8 mouse cellular contexts compared by ENCODE assay signal in the genomic region with DNA sequence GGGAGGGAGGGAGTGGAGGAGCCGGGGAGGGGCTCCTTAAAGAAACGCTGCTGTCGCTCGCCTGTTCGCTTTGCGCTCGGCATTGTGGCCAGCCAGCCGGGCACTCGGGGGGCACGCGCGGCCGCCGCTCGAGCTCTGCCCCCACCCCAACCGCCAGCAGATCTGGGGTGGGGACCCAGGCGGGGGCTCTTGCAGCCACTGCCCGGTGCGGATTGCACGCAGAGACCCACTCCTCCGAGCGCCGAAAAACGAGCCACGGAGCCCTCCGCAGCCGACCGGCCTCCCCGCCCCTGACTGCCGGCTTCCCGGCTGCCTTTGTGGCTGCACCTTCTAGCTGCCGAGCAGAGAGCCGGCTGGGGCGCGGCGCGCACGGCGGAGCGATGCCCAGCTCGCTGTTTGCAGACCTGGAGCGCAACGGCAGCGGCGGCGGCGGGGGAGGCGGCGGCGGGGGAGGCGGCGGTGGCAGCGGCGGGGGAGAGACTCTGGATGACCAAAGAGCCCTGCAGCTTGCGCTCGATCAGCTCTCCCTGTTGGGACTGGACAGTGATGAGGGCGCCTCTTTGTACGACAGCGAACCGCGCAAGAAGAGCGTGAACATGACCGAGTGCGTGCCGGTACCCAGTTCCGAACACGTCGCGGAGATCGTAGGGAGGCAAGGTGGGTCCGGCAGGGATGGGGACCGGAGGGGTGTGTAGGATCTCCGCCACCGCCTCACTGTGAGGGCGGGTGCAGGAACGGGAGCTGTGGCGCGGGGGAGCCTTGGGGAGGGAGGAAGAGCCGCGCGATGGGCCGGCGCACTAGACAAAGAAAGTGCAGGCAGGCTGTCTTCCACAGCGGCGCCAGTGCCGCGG. TPM values are rescaled to one million over a fixed set of nuclear protein-coding genes. Genes with fewer than 3 reads are reported as not detected.
DNase-seq lines count a peak whose midpoint lies in the region; ATAC-seq and TF ChIP-seq lines count a peak whose summit lies in the region.

Gene Mex3b, plus strand, starts transcription at position 63 of the 851 bp plus-strand sequence.

- H3K27me3 ChIP-seq in hindbrain, embryonic 15.5 days, result no peaks in the 10 kb centered on the region

- WGBS in hindbrain, embryonic 15.5 days, result under 1% methylated on average over 82 of the region's 87 CpGs
- WGBS in macrophage (ENCODE audit: missing documents), result under 1% methylated on average over 71 of the region's 87 CpGs

- peaks cover 34% of the 10 kb centered on the region for H3K4me1 ChIP-seq in hindbrain, embryonic 15.5 days (replicated peaks)

- intact Hi-C loops in left cerebral cortex, adult 2 months (cut with DNase I), result loop anchor here (1.0 to 5.0 kb wide), 8 partner anchors 56 to 514 kb away; no protein-coding TSS in a partner anchor

- peak within 1 kb of the TSS; percentile 91 for H3K4me3 ChIP-seq in hindbrain, embryonic 15.5 days
- H3K4me3 ChIP-seq in left cerebral cortex, adult 2 months, result peak within 1 kb of the TSS; percentile 100
- H3K4me3 ChIP-seq in macrophage (ENCODE audit: inconsistent target), result peak within 1 kb of the TSS; percentile 76

- no peak for ATAC-seq in hindbrain, embryonic 15.5 days (ENCODE audit: low FRiP score, low read depth)

- DNase-seq in R1 (ENCODE audit: low read depth, low spot score), result peak; percentile 82
- peak; percentile 79 for DNase-seq in cerebellum, adult 9-11 months
- peak; percentile 26 for DNase-seq in gastrocnemius, adult 18-20 months (ENCODE audit: low spot score)
- DNase-seq in left cerebral cortex, adult 2 months (ENCODE audit: extremely low spot score in 1 of 2, low spot score in 2 of 2), result peak; percentile 69 to 72
- DNase-seq in right cerebral cortex, postnatal 25 days, result peak; percentile 79
- DNase-seq in urinary bladder, postnatal 4 days (ENCODE audit: low spot score in 2 of 2), result peak; percentile 45 to 65

- peak within 1 kb of the TSS; percentile 100 for H3K9ac ChIP-seq in hindbrain, embryonic 15.5 days

- TF ChIP-seq CTCF in left cerebral cortex, adult 2 months (IDR thresholded peaks at IDR 0.05), result no peak

- H3K36me3 ChIP-seq in hindbrain, embryonic 15.5 days, result peaks cover 11% of the 10 kb centered on the region; the same call in 1 of the 2 replicates
- peaks cover 11% of the 10 kb centered on the region; the same call in 1 of the 2 replicates for H3K36me3 ChIP-seq in macrophage (ENCODE audit: inconsistent target)

- no peaks in the 10 kb centered on the region for H3K9me3 ChIP-seq in hindbrain, embryonic 15.5 days

- H3K4me2 ChIP-seq in hindbrain, embryonic 15.5 days, result peak within 1 kb of the TSS; percentile 95

- peaks cover 27% of the 10 kb centered on the region; the same call in 1 of the 2 replicates for H3K79me2 ChIP-seq in macrophage (ENCODE audit: inconsistent target)

- peak within 1 kb of the TSS; percentile 100 for H3K27ac ChIP-seq in hindbrain, embryonic 15.5 days (replicated peaks)
- peak within 1 kb of the TSS; percentile 100 for H3K27ac ChIP-seq in left cerebral cortex, adult 2 months
- peak within 1 kb of the TSS; percentile 75 for H3K27ac ChIP-seq in macrophage

RNA-seq across cellular contexts. Expression of gene Mex3b, which starts in this region (rescaled TPM):
- under 1 TPM; 0.25 to 0.52 TPM for total RNA-seq in gastrocnemius, adult 18-20 months (2021)
- polyA plus RNA-seq in hindbrain, embryonic 15.5 days (2015; fragmentation: Nextera tagmentation; extraction: Ambion mirVana), result 24.3 and 25.5 TPM in 2 replicates
- 10 to 100 TPM; 18.3 to 24.4 TPM for total RNA-seq in left cerebral cortex, adult 2 months (2021)
- total RNA-seq in macrophage (2018; cell fraction: chromatin; rRNA removed), result 10 to 100 TPM in 3 of 26 experiments, 1 to 10 TPM in 23; 1.9 to 14.3 (median 5.6) TPM
- 10 to 100 TPM in 12 of 26 experiments, 1 to 10 TPM in 14; 3.3 to 29.9 (median 8.6) TPM for total RNA-seq in macrophage (2018; cell fraction: cytosol; rRNA removed)
- total RNA-seq in macrophage (2018; cell fraction: nucleus; rRNA removed), result 10 to 100 TPM in 12 of 26 experiments, 1 to 10 TPM in 14; 5.2 to 34.2 (median 9.1) TPM
- polyA plus RNA-seq in macrophage (2018), result 4.9 to 19.3 TPM (median 6.0 TPM) in 3 replicates

Comparison
In these comparisons a context has a peak if more than half of its experiments do, and no peak if none do; other contexts are left out.
1. RNA of gene Mex3b (total RNA-seq): 18.3 to 24.4 TPM in left cerebral cortex, adult 2 months; 0.25 to 0.52 TPM in gastrocnemius, adult 18-20 months; every median in the first group is over 10 times any median in the second.
2. Peak in DNase-seq in gastrocnemius, adult 18-20 months; RNA of the gene not detected or under 1 TPM.
3. DNase-seq: peak in every context shown above with its lines; median percentile 82 in R1; 79 in cerebellum, adult 9-11 months; 79 in right cerebral cortex, postnatal 25 days; 70 in left cerebral cortex, adult 2 months; 55 in urinary bladder, postnatal 4 days; 26 in gastrocnemius, adult 18-20 months.
4. Peak in every context shown above with its lines, with median percentiles within 50 percentile points of each other: H3K27ac ChIP-seq and H3K4me3 ChIP-seq.